Mouse (Mus musculus): Measurements from ENCODE around the gene Smpd4. TPM values are rescaled to one million over a fixed set of nuclear protein-coding genes. Genes with fewer than 3 reads are reported as not detected.

Gene Smpd4
- total RNA-seq, 4 experiments from 2014 or later, result 19.0 to 23.8 (median 20.1) TPM

Other genes starting within 250 kb of the Smpd4 start
- 10 to 100 TPM; 16.1 to 18.4 (median 16.9) TPM for gene Snap29, start 213.4 kb upstream of the Smpd4 start, total RNA-seq (2022)
- gene Pi4ka, start 213.0 kb upstream of the Smpd4 start, total RNA-seq (2022), result 10 to 100 TPM; 54.5 to 60.8 (median 58.6) TPM
- gene Crkl, start 167.4 kb upstream of the Smpd4 start, total RNA-seq (2022), result 10 to 100 TPM; 22.8 to 29.8 (median 28.1) TPM
- under 1 TPM in 1 of 4 experiments, not detected in 3; 0.35 TPM for gene Aifm3, start 129.7 kb upstream of the Smpd4 start, total RNA-seq (2022)
- gene Lztr1, start 110.7 kb upstream of the Smpd4 start, total RNA-seq (2022), result 10 to 100 TPM; 26.0 to 37.0 (median 29.7) TPM
- 10 to 100 TPM; 16.6 to 18.5 (median 17.6) TPM for gene Thap7, start 88.2 kb upstream of the Smpd4 start, total RNA-seq (2022)
- not detected for gene Lrrc74b, start 58.1 kb upstream of the Smpd4 start, total RNA-seq (2022)
- 1 to 10 TPM; 1.1 to 2.9 (median 2.0) TPM for gene P2rx6, start 57.5 kb upstream of the Smpd4 start, total RNA-seq (2022)
- 1 to 10 TPM; 1.8 to 6.4 (median 3.1) TPM for gene Slc7a4, start 36.1 kb upstream of the Smpd4 start, total RNA-seq (2022)
- gene Ccdc74a, start 27.1 kb downstream of the Smpd4 start, total RNA-seq (2022), result under 1 TPM in 2 of 4 experiments, not detected in 2; 0.60 to 0.62 TPM
- 10 to 100 TPM; 22.3 to 27.2 (median 23.0) TPM for gene Med15, start 113.5 kb downstream of the Smpd4 start, total RNA-seq (2022)
- gene Klhl22, start 140.3 kb downstream of the Smpd4 start, total RNA-seq (2022), result 10 to 100 TPM; 18.8 to 23.0 (median 19.4) TPM
- gene Scarf2, start 177.9 kb downstream of the Smpd4 start, total RNA-seq (2022), result 1 to 10 TPM; 3.3 to 5.2 (median 4.4) TPM
- not detected for gene B830017H08Rik, start 213.8 kb downstream of the Smpd4 start, total RNA-seq (2022)
- gene Car15, start 219.0 kb downstream of the Smpd4 start, total RNA-seq (2022), result 1 to 10 TPM; 1.3 to 2.3 (median 1.9) TPM